ENCODE assay signal across 8 mouse cellular contexts in genomic region chr17:35201787-35202186, GRCm38 (mm10). TPM values are rescaled to one million over a fixed set of nuclear protein-coding genes. Genes with fewer than 3 reads are reported as not detected.
DNase-seq lines count a peak whose midpoint lies in the region; ATAC-seq and TF ChIP-seq lines count a peak whose summit lies in the region.

Gene Tnf, minus strand, starts transcription at chr17:35202007.

- peaks cover 0 to 3% of the 10 kb centered on the region in 2 experiments; a peak in 2 of 4 replicates for H3K4me1 ChIP-seq in heart, embryonic 14.5 days (ENCODE audit: control insufficient read depth in 2 of 2, insufficient read depth in 2 of 2, low read length in 2 of 2)
- H3K4me1 ChIP-seq in liver, embryonic 12.5 days, result peaks cover 19% of the 10 kb centered on the region; the same call in 1 of the 2 replicates
- peaks cover 24% of the 10 kb centered on the region for H3K4me1 ChIP-seq in spleen, adult 2 months (ENCODE audit: control insufficient read depth, insufficient read depth, insufficient read length)

- ATAC-seq in heart, embryonic 14.5 days (ENCODE audit: insufficient number of reproducible peaks, insufficient read depth, low FRiP score, low read depth), result no peak
- ATAC-seq in liver, embryonic 12.5 days, result no peak

- peak; percentile 93 for TF ChIP-seq POLR2A in spleen, adult 2 months (IDR thresholded peaks at IDR 0.05; ENCODE audit: low read depth, low read length)

- WGBS in heart, embryonic 14.5 days, result 27% methylated on average over 13 of the region's 13 CpGs
- 9% methylated on average over 13 of the region's 13 CpGs for WGBS in liver, embryonic 12.5 days (ENCODE audit: insufficient replicate concordance)
- 4% methylated on average over 13 of the region's 13 CpGs for WGBS in spleen, adult 2 months

- H3K36me3 ChIP-seq in heart, embryonic 14.5 days (ENCODE audit: control insufficient read depth, insufficient read depth, low read length), result no peaks in the 10 kb centered on the region
- no peaks in the 10 kb centered on the region for H3K36me3 ChIP-seq in liver, embryonic 12.5 days
- H3K36me3 ChIP-seq in spleen, adult 2 months (ENCODE audit: control insufficient read depth, insufficient read depth, low read length), result peaks cover 3% of the 10 kb centered on the region; the same call in 1 of the 2 replicates

- peak within 1 kb of the TSS in 1 of 2 experiments; percentile 6; a peak in 1 of 4 replicates for H3K4me3 ChIP-seq in heart, embryonic 14.5 days (ENCODE audit: control insufficient read depth in 1 of 2, insufficient read depth in 1 of 2, low read depth in 1 of 2, low read length in 2 of 2)
- peak within 1 kb of the TSS; percentile 32 for H3K4me3 ChIP-seq in liver, embryonic 12.5 days
- H3K4me3 ChIP-seq in spleen, adult 2 months (ENCODE audit: extremely low read depth, insufficient read depth, insufficient read length), result peak within 1 kb of the TSS; percentile 63

- H3K9ac ChIP-seq in heart, embryonic 14.5 days (ENCODE audit: low read length), result no peak within 1 kb of the TSS
- no peak within 1 kb of the TSS; the same call in 1 of the 2 replicates for H3K9ac ChIP-seq in liver, embryonic 12.5 days

- H3K4me2 ChIP-seq in heart, embryonic 14.5 days (ENCODE audit: low read length), result 0 out of 2 replicates have a peak within 1 kb of the TSS, but pooled peaks have one; percentile 13
- H3K4me2 ChIP-seq in liver, embryonic 12.5 days, result peak within 1 kb of the TSS; percentile 44

- TF ChIP-seq CTCF in spleen, adult 2 months (IDR thresholded peaks at IDR 0.05; ENCODE audit: extremely low read depth, insufficient read depth, insufficient read length, insufficient replicate concordance), result no peak

- no peak within 1 kb of the TSS for H3K27ac ChIP-seq in heart, embryonic 14.5 days (replicated peaks in 1 of 2; ENCODE audit: control insufficient read depth in 1 of 2, insufficient read depth in 1 of 2, low read depth in 2 of 2, low read length in 2 of 2)
- 0 out of 2 replicates have a peak within 1 kb of the TSS, but pooled peaks have one; percentile 24 for H3K27ac ChIP-seq in liver, embryonic 12.5 days
- H3K27ac ChIP-seq in spleen, adult 2 months (ENCODE audit: insufficient read depth, low read length), result peak within 1 kb of the TSS; percentile 69

- H3K27me3 ChIP-seq in heart, embryonic 14.5 days (ENCODE audit: control insufficient read depth, insufficient read depth, low read length), result peaks cover 75% of the 10 kb centered on the region
- peaks cover 73% of the 10 kb centered on the region for H3K27me3 ChIP-seq in liver, embryonic 12.5 days (replicated peaks)
- H3K27me3 ChIP-seq in spleen, adult 2 months (ENCODE audit: control insufficient read depth, insufficient read depth, low read length), result no peaks in the 10 kb centered on the region

- no peaks in the 10 kb centered on the region for H3K9me3 ChIP-seq in heart, embryonic 14.5 days (ENCODE audit: control insufficient read depth, low read length)
- no peaks in the 10 kb centered on the region for H3K9me3 ChIP-seq in liver, embryonic 12.5 days (replicated peaks)

- peak; percentile 35 for DNase-seq in layer of hippocampus, adult 11-12 months (ENCODE audit: low spot score)
- no peak for DNase-seq in layer of hippocampus, postnatal 14 days (ENCODE audit: low spot score in 2 of 2)
- peak in 1 of 2 experiments; percentile 73 for DNase-seq in spleen, adult 2 months (ENCODE audit: low read depth in 1 of 2, low spot score in 2 of 2)
- no peak for DNase-seq in frontal cortex, postnatal 10 days (ENCODE audit: low spot score in 2 of 2)
- no peak for DNase-seq in right cerebral cortex, postnatal 25 days
- no peak for DNase-seq in MN1 (ENCODE audit: low spot score)

RNA-seq across cellular contexts. Expression of gene Tnf, which starts in this region (rescaled TPM):
- under 1 TPM in 1 of 2 experiments, not detected in 1; 0.31 TPM for total RNA-seq in layer of hippocampus, postnatal 14 days (2021)
- polyA plus RNA-seq in heart, embryonic 14.5 days (2014; fragmentation: Nextera tagmentation; extraction: Ambion mirVana), result not detected in 2 replicates
- polyA plus RNA-seq in liver, embryonic 12.5 days (2016; fragmentation: Nextera tagmentation; extraction: Ambion mirVana), result 0.33 and 0.36 TPM in 2 replicates
- polyA plus RNA-seq in spleen, adult 2 months (2012; rRNA removed), result 7.5 and 13.2 TPM in 2 replicates

Comparison
In these comparisons a context has a peak if more than half of its experiments do, and no peak if none do; other contexts are left out.
1. H3K27ac ChIP-seq: peak in liver, embryonic 12.5 days (single experiment) and spleen, adult 2 months (single experiment); none in heart, embryonic 14.5 days (0 of 2).